Mouse (Mus musculus): ENCODE measurements around the gene Cdyl2. TPM values are rescaled to one million over a fixed set of nuclear protein-coding genes. Genes with fewer than 3 reads are reported as not detected.

Cdyl2 gene
- total and polyA plus RNA-seq, 3 experiments, result not detected

DNA sequence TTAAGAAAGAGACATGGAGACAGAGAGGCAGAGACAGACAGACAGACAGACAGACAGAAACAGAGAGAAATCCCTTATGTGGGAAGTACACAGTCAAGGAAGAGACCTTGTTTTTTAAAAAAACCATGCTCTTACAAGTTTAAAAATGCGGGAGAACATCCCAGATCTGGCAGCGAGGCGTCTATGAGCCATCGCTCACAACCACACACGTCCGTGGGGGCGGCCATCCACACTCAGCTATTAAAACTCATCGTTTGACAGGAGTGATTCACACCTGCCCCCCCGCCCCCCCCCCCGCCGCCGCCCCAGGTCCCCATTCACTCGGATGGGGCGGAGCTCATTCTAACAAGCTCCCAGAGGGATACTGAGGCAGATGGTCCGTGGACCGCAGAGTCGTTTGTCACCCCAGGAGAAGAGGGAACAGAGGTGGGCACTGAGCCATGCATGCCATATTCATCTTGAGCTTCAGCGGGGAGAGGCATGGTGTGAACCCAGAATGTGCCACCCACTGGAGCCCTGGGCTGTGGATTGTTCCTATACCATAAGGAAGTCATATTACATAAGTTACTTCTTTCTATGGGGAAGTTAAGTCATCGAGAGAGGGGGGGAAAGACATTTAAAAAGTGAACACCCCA is 113.0 kb downstream of the Cdyl2 start:
- H3K9me3 ChIP-seq (replicated peaks; ENCODE audit: insufficient read depth, low read length), result no peaks in the 10 kb centered on the region
- H3K79me2 ChIP-seq (ENCODE audit: control insufficient read depth, insufficient read depth, low read length, poor library complexity), result no peaks in the 10 kb centered on the region
- H3K4me1 ChIP-seq (ENCODE audit: control insufficient read depth in 1 of 2, insufficient read depth in 2 of 2, low read length in 2 of 2), result no peaks in the 10 kb centered on the region
- TF ChIP-seq HCFC1 (IDR thresholded peaks at IDR 0.05; ENCODE audit: low read depth, low read length) (no peak), BHLHE40 (IDR thresholded peaks at IDR 0.05; ENCODE audit: borderline replicate concordance, low read depth, low read length) (no peak), ETS1 (IDR thresholded peaks at IDR 0.05; ENCODE audit: low read depth, low read length) (no peak), MYC (IDR thresholded peaks at IDR 0.05; ENCODE audit: low read depth, low read length) (no peak)
- no peak for DNase-seq (ENCODE audit: low read depth, low spot score)
- no peak overlapping the region for H3K9ac ChIP-seq (ENCODE audit: control insufficient read depth, low read depth, low read length, poor library complexity, severe bottlenecking)
- H3K4me3 ChIP-seq (ENCODE audit: control insufficient read depth in 1 of 2, insufficient read depth in 1 of 2, low read depth in 2 of 2, low read length in 2 of 2), result no peak overlapping the region
- H3K27me3 ChIP-seq (ENCODE audit: control insufficient read depth in 1 of 2, insufficient read depth in 2 of 2, low read length in 2 of 2), result no peaks in the 10 kb centered on the region
- no peak overlapping the region for H3K27ac ChIP-seq (ENCODE audit: control insufficient read depth, low read depth, low read length)
- no peaks in the 10 kb centered on the region for H3K36me3 ChIP-seq (ENCODE audit: control insufficient read depth in 1 of 2, insufficient read depth in 2 of 2, low read length in 2 of 2)

DNA sequence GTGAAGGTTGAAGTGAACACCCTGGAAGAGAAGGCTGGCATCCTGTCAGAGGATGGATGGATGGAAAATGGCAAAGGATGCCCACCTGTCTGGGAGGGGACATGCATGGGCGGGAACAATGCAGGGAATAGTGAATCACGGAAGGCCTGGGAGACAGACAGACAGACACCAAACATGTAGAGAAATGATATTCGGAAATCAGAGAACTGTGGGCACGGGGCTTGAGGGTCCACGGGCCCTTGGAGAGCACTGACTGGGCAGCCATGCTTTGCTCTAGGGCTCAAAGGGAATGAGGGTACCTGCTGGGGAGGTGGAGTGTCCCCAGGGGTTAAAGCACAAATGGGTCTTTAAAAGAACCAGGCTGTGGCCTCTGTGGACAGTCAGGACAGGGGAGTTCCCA is 113.6 kb downstream of the Cdyl2 start:
- Histone ChIP-seq H3K9ac (ENCODE audit: control insufficient read depth, low read depth, low read length, poor library complexity, severe bottlenecking) (no peak overlapping the region), H3K27ac (ENCODE audit: control insufficient read depth, low read depth, low read length) (no peak overlapping the region), H3K36me3 (ENCODE audit: control insufficient read depth in 1 of 2, insufficient read depth in 2 of 2, low read length in 2 of 2) (no peaks in the 10 kb centered on the region), H3K4me3 (ENCODE audit: control insufficient read depth in 1 of 2, insufficient read depth in 1 of 2, low read depth in 2 of 2, low read length in 2 of 2) (no peak overlapping the region), H3K79me2 (ENCODE audit: control insufficient read depth, insufficient read depth, low read length, poor library complexity) (no peaks in the 10 kb centered on the region), H3K9me3 (replicated peaks; ENCODE audit: insufficient read depth, low read length) (no peaks in the 10 kb centered on the region), H3K4me1 (ENCODE audit: control insufficient read depth in 1 of 2, insufficient read depth in 2 of 2, low read length in 2 of 2) (no peaks in the 10 kb centered on the region), H3K27me3 (ENCODE audit: control insufficient read depth in 1 of 2, insufficient read depth in 2 of 2, low read length in 2 of 2) (no peaks in the 10 kb centered on the region)
- TF ChIP-seq RCOR1 (IDR thresholded peaks at IDR 0.05; ENCODE audit: low read depth, low read length) (no peak), GATA1 (IDR thresholded peaks at IDR 0.05; ENCODE audit: low read depth, low read length) (no peak), SMC3 (IDR thresholded peaks at IDR 0.05; ENCODE audit: low read depth, low read length) (no peak), MEF2A (IDR thresholded peaks at IDR 0.05; ENCODE audit: extremely low read depth, insufficient replicate concordance, low read depth, low read length, poor library complexity, severe bottlenecking) (no peak), KAT2A (conservative IDR thresholded peaks at IDR 0.05; ENCODE audit: low read depth, low read length) (no peak), POLR2AphosphoS2 (IDR thresholded peaks at IDR 0.05; ENCODE audit: low read length) (no peak), CTCF (IDR thresholded peaks at IDR 0.05 in 2 of 3, conservative IDR thresholded peaks at IDR 0.05 in 1 of 3; ENCODE audit: control insufficient read depth in 1 of 3, insufficient read depth in 1 of 3, low read depth in 2 of 3, low read length in 3 of 3, poor library complexity in 1 of 3, severe bottlenecking in 1 of 3) (no peak)
- no peak for DNase-seq (ENCODE audit: low read depth, low spot score)

DNA sequence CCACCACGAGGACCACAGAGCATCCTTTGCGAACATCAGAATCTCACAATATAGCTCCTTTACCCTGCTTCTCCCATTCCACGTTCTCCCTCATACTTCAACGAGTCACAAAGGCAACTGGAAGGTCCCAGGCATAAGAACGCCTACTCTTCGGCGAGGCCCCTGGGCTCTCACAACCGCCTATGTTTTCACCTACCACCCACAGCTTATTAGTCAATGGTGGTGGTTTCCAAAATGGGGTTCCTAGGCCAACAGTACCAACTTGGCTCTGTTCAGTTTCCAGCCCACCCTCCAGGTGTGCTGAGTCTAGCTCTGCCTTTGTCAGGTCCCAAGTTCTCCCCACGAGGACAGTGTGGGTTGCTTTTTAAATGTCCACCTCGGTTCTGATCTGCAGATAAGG is 114.0 kb downstream of the Cdyl2 start:
- Histone ChIP-seq H3K9ac (ENCODE audit: control insufficient read depth, low read depth, low read length, poor library complexity, severe bottlenecking) (no peak overlapping the region), H3K4me1 (ENCODE audit: control insufficient read depth in 1 of 2, insufficient read depth in 2 of 2, low read length in 2 of 2) (no peaks in the 10 kb centered on the region), H3K4me3 (ENCODE audit: control insufficient read depth in 1 of 2, insufficient read depth in 1 of 2, low read depth in 2 of 2, low read length in 2 of 2) (no peak overlapping the region), H3K9me3 (replicated peaks; ENCODE audit: insufficient read depth, low read length) (no peaks in the 10 kb centered on the region), H3K27me3 (ENCODE audit: control insufficient read depth in 1 of 2, insufficient read depth in 2 of 2, low read length in 2 of 2) (no peaks in the 10 kb centered on the region), H3K27ac (ENCODE audit: control insufficient read depth, low read depth, low read length) (no peak overlapping the region), H3K79me2 (ENCODE audit: control insufficient read depth, insufficient read depth, low read length, poor library complexity) (no peaks in the 10 kb centered on the region), H3K36me3 (ENCODE audit: control insufficient read depth in 1 of 2, insufficient read depth in 2 of 2, low read length in 2 of 2) (no peaks in the 10 kb centered on the region)
- TF ChIP-seq KAT2A (conservative IDR thresholded peaks at IDR 0.05; ENCODE audit: low read depth, low read length) (no peak), MYB (IDR thresholded peaks at IDR 0.05; ENCODE audit: low read depth, low read length) (no peak), MAFK (IDR thresholded peaks at IDR 0.05; ENCODE audit: borderline replicate concordance, low read depth, low read length) (no peak), RCOR1 (IDR thresholded peaks at IDR 0.05; ENCODE audit: low read depth, low read length) (no peak)
- DNase-seq (ENCODE audit: low read depth, low spot score), result no peak

Measured in MEL (cell line).